Mouse (Mus musculus) brown adipose tissue, adult 24 weeks (tissue): ENCODE measurements around the gene Tmem120b. TPM values are rescaled to one million over a fixed set of nuclear protein-coding genes. Genes with fewer than 3 reads are reported as not detected.

Source experiments
- H3K27ac ChIP-seq: fragments of 200-500 bp; replicated peaks from 2 replicates; pipeline ENCODE4 v1.5.1; 2012; ENCODE audit warnings: low read depth, mild to moderate bottlenecking, low read length
- H3K4me1 ChIP-seq: fragments of 200-500 bp; 2 replicates; pipeline ENCODE4 v1.6.1; 2012; ENCODE audit warnings: low read length, mixed read lengths; ENCODE audit not compliant: control insufficient read depth, insufficient read depth, insufficient read length
- H3K4me3 ChIP-seq: fragments of 200-500 bp; 2 replicates; pipeline ENCODE4 v1.5.1; 2012; ENCODE audit warnings: low read depth, mild to moderate bottlenecking, low read length, moderate library complexity; ENCODE audit not compliant: insufficient read depth
- polyA plus RNA-seq: library from polyadenylated mRNA; stranded (reverse); fragments of >200 nt; gene quantifications from 2 replicates; pipeline ENCODE4 v1.2.4, GENCODE M21; 2012; ENCODE audit not compliant: missing spikeins, insufficient read depth, insufficient read length

Tmem120b gene
- polyA plus RNA-seq, 1 experiment, result 91.8 TPM

DNA sequence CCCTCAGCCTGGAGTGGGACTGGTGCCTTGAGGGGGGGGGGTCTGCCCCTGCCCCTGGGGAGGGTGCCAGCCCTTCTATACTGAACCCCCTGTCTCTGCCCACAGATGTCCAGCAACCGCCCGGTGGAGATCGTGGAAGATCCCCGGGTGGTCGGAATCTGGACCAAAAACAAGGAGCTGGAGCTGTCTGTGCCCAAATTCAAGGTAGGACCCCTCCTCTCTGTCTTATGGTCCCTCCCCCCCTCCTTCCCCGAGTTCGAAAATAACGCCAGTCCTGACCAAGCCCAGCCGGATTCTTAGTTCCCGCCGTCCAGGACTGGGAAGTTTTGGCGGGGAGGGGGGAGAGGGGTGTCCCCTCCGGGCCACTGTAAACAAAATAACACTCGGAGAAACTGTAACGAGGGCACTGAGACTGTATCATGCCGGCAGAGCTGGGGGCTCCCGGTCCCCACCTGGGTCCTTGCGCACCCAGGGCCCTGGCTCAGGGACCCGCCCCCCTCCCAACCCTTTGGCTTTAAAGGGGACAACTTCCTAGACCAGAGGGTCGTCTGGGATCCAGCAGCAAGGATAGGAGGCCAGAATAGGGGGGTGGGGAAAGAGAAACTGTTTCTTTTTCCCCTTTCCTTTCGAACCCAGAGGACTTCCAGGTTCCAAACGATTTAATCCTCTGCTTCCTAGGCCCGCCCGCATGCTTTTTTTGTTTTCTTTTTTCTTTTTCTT is 75.2 kb downstream of the Tmem120b start:
- H3K27ac ChIP-seq, result peak overlapping the region; percentile 55
- H3K4me3 ChIP-seq, result peak overlapping the region; percentile 71
- peaks cover 4% of the 10 kb centered on the region for H3K4me1 ChIP-seq

DNA sequence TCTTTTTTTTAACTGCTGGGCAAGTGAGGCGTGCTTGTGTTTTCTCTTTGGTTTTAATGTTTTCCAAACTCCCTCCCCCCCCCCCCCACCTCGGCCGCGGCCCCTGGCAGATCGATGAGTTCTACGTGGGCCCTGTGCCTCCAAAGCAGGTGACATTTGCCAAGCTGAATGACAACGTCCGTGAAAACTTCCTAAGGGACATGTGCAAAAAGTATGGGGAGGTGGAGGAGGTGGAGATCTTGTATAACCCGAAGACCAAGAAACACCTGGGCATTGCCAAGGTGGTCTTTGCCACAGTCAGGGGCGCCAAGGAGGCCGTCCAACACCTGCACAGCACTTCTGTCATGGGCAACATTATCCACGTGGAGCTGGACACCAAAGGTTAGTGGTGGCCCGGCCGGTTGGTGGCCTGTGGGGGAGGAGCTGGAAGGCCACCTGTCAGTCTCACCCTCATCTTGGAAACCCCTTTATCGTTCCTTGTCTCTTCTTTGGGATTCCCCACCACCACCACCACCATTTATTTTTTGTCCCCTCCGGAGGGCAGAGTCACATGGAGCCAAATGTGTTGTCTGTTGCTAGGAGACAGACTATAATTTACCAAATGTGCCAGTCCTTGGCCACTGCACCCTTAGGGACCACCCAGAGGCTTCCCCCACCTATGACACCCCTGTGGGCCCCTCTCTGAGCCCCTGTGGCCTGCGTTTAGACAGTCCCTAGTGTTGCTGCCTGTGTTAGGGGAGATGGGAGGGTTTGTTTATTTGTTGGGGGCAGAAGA is 75.9 kb downstream of the Tmem120b start:
- peak overlapping the region; percentile 71 for H3K4me3 ChIP-seq
- H3K27ac ChIP-seq, result no peak overlapping the region
- peaks cover 4% of the 10 kb centered on the region for H3K4me1 ChIP-seq

- Histone ChIP-seq H3K4me1 (peaks cover 4% of the 10 kb centered on the region), H3K27ac (no peak overlapping the region)
Observed at GRCm38 (mm10) chr5:123144746-123145590, 76.8 kb downstream of the Tmem120b start.

GRCm38 (mm10) chr5:123146357-123146756 is 78.1 kb downstream of the Tmem120b start:
- Histone ChIP-seq H3K4me1 (peaks cover 10% of the 10 kb centered on the region), H3K4me3 (no peak overlapping the region), H3K27ac (no peak overlapping the region)

More at GRCm38 (mm10) chr5:123144746-123145590, 76.8 kb downstream of the Tmem120b start:
- peak overlapping the region; percentile 71 for H3K4me3 ChIP-seq

DNA sequence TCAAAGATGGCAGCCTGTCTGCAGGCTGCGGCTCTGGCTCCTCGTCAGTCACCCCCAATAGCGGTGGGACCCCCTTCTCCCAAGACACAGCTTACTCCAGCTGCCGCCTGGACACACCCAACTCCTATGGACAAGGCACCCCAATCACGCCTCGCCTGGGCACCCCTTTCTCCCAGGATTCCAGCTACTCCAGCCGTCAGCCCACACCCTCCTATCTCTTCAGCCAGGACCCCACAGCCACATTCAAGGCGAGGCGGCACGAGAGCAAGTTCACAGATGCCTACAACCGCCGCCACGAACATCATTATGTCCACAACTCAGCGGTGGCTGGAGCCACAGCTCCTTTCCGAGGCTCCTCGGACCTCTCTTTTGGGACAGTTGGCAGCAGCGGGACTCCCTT is 79.4 kb downstream of the Tmem120b start:
- H3K27ac ChIP-seq, result no peak overlapping the region
- H3K4me3 ChIP-seq, result no peak overlapping the region
- peaks cover 10% of the 10 kb centered on the region for H3K4me1 ChIP-seq

- Histone ChIP-seq H3K27ac (no peak overlapping the region), H3K4me1 (peaks cover 10% of the 10 kb centered on the region)
Observed at GRCm38 (mm10) chr5:123148073-123148722, 80.0 kb downstream of the Tmem120b start.

DNA sequence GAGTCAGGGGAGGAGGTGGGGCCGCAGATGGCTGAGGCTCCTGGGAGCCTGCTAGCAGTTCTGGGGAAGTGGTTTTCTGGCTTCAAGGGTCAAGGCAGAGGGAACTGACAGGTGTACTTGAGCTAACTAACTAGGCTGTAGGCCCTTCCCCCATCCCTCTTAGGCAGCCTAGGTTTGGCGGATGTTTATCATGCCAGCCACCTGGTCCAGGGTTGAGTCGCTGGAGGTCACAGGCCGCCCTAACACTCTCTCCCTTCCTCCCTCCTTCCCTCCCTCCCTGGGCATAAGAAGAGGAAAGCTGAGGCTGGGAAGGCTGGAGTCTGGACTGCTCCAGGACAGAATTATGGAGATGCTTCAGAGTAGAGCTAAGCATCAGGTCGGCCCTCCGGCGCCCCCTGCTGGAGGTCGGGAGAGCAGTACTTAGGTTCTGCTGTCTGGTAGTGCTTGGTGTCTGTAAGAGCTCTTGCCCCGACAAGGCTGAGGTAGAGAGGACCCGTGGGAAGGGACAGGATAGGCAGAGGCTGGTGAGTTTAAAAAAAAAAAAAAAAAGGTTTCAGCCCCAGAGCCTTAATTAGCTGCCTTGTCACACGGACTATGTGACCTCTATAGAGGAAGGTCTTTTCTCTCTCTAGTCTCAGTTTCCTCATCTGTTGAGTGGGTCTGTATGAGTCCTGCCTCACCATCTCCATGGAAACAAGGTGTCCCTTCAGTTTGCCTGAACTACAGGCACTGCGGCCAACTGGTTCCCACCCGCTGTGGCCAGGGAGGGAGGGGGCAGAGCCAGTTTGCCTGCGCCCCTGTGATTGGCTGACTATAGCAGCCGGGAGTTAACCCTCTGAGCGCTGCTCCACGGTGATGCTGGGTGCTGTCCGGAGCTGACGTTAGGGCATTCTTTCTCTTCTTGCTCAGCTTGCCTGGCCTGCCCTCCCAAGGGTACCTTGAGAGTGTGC is 81.5 kb downstream of the Tmem120b start:
- H3K27ac ChIP-seq, result no peak overlapping the region
- H3K4me1 ChIP-seq, result peaks cover 7% of the 10 kb centered on the region; the same call in 1 of the 2 replicates
- peak overlapping the region; percentile 19; the same call in 1 of the 2 replicates for H3K4me3 ChIP-seq

More at GRCm38 (mm10) chr5:123148073-123148722, 80.0 kb downstream of the Tmem120b start:
- H3K4me3 ChIP-seq, result no peak overlapping the region

DNA sequence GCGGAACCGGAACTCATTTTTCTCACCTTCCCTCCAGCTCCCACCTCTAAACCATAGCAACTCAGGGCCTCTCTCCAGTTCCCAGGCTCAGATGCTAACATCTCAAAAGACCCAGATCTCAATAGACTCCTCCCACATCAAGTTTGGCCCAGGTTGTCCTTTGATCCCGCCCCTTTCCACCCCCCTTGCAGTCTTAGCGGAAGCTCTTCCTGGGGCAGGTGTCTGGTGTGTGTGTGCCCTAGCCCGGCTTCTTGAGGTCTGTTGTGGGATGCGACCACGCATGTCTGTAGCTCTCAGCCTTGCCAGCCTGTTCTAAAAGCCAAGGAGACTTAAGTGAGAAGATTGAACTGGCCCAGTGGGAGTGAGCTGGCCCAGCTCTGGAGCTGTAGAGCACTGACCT is 82.4 kb downstream of the Tmem120b start:
- Histone ChIP-seq H3K4me3 (peak overlapping the region; percentile 19; the same call in 1 of the 2 replicates), H3K27ac (0 out of 2 replicates have a peak overlapping the region, but pooled peaks have one; percentile 27), H3K4me1 (peaks cover 7% of the 10 kb centered on the region; the same call in 1 of the 2 replicates)

DNA sequence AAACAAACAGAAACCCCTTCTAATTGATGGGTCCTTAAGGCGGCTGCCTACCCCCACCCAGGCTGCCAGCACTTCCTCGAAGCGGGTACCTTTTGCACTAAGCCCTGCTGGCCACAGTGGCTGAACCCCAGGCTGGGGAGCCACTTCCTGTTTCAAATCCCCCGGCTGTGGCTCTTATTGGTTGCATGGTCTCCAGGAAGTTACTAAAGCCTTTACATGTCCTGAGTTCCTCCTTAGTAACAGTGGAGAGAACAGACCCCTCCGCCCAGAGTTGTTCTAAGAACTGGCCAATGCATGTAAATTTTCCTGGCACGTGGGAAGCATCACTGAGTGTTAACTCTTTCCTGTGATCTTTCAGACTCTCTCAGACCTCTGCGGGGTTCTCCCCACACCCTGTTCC is 82.9 kb downstream of the Tmem120b start:
- peaks cover 7% of the 10 kb centered on the region; the same call in 1 of the 2 replicates for H3K4me1 ChIP-seq
- peak overlapping the region; percentile 19; the same call in 1 of the 2 replicates for H3K4me3 ChIP-seq
- 0 out of 2 replicates have a peak overlapping the region, but pooled peaks have one; percentile 27 for H3K27ac ChIP-seq

GRCm38 (mm10) chr5:123151707-123152362 is 83.6 kb downstream of the Tmem120b start:
- Histone ChIP-seq H3K4me3 (no peak overlapping the region), H3K27ac (no peak overlapping the region), H3K4me1 (peaks cover 7% of the 10 kb centered on the region; the same call in 1 of the 2 replicates)

DNA sequence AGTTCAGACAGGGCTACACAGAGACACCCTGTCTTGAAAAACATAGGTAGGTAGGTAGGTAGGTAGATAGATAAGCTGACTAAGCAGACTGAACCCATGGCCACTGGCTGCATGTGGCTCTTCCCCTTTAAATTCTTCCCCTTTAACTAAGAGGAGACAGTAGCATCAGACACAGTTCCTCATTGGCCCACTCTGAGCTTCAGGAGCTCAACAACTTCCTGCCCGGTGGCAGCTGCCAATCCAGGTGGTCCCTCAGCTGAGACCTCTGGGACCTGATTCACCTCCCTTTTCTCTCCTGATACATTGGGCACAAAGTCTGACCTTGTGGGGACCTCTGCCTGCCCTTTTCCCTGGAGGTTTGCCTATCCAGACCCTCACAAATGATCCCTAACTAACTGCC is 84.7 kb downstream of the Tmem120b start:
- peaks cover 7% of the 10 kb centered on the region; the same call in 1 of the 2 replicates for H3K4me1 ChIP-seq
- no peak overlapping the region for H3K27ac ChIP-seq

GRCm38 (mm10) chr5:123155425-123155824 is 87.2 kb downstream of the Tmem120b start:
- H3K4me3 ChIP-seq, result no peak overlapping the region
- peaks cover 5% of the 10 kb centered on the region; the same call in 1 of the 2 replicates for H3K4me1 ChIP-seq
- no peak overlapping the region for H3K27ac ChIP-seq

More for the DNA sequence above, 84.7 kb downstream of the Tmem120b start:
- H3K4me3 ChIP-seq, result no peak overlapping the region

DNA sequence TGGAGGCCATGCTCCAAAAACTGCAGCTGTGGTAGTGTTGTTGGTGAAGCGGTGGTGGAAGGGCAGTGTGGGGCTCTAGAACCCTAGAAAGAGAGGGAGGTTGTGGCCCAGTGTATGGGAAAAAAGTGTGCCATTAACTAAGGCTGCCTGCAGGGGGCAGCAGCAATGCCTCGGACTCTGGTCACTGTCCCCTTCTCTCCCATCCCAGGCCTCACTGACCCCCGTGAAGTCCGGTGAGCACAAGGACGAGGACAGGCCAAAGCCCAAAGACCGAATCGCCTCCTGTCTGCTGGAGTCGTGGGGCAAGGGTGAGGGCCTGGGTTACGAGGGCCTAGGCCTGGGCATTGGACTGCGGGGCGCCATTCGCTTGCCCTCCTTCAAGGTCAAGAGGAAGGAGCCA is 88.5 kb downstream of the Tmem120b start:
- no peaks in the 10 kb centered on the region for H3K4me1 ChIP-seq
- H3K4me3 ChIP-seq, result no peak overlapping the region
- H3K27ac ChIP-seq, result no peak overlapping the region
